Mouse (Mus musculus) ES-CJ7 (cell line): ENCODE measurements around the gene Zfp52.

ENCODE experiments used
- DNase-seq: peaks from one replicate; pipeline ENCODE4 v3.0.0; 2011; ENCODE audit warnings: low read depth, low spot score

Gene Zfp52

GRCm38 (mm10) chr17:21566220-21566619 is 30.9 kb downstream of the Zfp52 start:
- DNase-seq = peak; percentile 80

- peak; percentile 86 for DNase-seq
Observed at GRCm38 (mm10) chr17:21566728-21567349, 31.5 kb downstream of the Zfp52 start, which contains the start of gene Zfp948. TSS of gene Zfp948 (plus strand) at chr17:21567008.

DNA sequence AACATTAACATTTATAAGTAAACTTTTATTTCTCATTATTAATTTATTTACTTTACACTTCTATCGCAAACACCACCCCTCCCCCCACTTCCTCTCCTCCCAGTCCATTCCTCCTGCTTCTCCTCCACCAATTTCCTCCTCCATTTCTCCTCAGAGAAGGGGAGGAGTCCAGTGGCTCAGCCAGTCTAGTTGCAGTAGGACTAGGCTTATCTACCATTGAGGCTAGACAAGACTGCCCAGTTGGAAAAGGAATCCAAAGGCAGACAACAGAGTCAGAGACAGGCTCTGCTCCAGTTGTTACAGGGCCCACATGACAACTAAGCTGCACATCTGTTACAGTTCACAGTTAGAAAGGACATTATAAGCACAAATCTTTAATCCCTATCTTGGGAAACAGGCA is 32.4 kb downstream of the Zfp52 start:
- DNase-seq = peak; percentile 30

DNA sequence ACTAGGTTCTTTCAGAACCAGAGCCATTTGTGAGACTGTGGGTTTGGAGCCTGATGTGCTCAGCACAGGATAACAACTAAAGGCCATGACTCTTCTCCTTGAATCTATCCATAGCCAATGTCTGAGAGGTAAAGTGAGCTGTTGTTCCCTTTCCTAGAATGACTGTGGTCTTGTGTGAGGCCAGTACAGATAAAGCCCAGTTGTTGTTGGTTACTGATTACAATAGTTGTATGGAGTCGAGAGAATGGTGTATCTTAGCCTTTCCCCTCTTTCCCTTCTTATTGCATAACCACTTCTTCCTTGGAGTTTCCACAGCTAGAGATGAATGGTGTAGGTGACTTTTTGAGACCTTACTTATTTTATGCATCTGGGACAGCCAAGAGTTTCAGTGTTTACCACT is 43.7 kb downstream of the Zfp52 start:
- no peak for DNase-seq

GRCm38 (mm10) chr17:21579493-21580175 is 44.3 kb downstream of the Zfp52 start:
- peak; percentile 84 for DNase-seq

DNA sequence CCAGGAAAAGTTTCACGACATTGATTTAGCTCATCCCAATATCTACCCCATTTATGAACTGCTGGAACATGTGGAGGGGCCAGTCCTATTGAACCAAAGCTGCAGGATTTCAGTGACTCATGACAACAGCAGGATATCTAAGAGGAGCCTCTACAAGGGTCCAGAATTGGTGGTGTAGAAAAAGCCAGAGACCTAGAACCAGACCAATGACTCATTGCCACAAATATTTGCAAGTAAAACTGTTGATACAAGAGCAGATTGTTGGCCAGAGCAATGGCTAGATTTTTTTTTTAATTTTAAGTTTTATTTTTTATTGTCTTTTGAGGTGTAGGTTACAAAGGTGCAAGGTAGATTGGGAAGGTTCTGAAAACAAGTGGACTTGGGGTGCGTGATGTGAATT is 50.2 kb downstream of the Zfp52 start:
- no peak for DNase-seq
